Mouse (Mus musculus): ENCODE measurements at regions not wholly inside any gene's neighbourhood (a gene's known extent, or its start where the extent isn't known, plus 50 kb on each side); places are given as distances from the start of the nearest gene placed in this dataset.
"Not testable (repeated sequence)": the region's sequence is repeated elsewhere in the genome, so short reads cannot be mapped to it uniquely, and the experiment has no call there.

GRCm38 (mm10) chr1:184182163-184182562, 148.1 kb upstream of the 1700056E22Rik start:
- no peaks in the 10 kb centered on the region for H3K36me3 ChIP-seq (ENCODE audit: control insufficient read depth in 1 of 2, insufficient read depth in 2 of 2, low read length in 2 of 2)
- no peak overlapping the region for H3K4me3 ChIP-seq (ENCODE audit: control insufficient read depth in 1 of 2, insufficient read depth in 1 of 2, low read depth in 2 of 2, low read length in 2 of 2)
- no peak overlapping the region for H3K27ac ChIP-seq (ENCODE audit: control insufficient read depth, low read depth, low read length)
- H3K9me3 ChIP-seq (replicated peaks; ENCODE audit: insufficient read depth, low read length), result no peaks in the 10 kb centered on the region
- no peak for DNase-seq (ENCODE audit: low read depth, low spot score)
- H3K79me2 ChIP-seq (ENCODE audit: control insufficient read depth, insufficient read depth, low read length, poor library complexity), result no peaks in the 10 kb centered on the region
- H3K9ac ChIP-seq (ENCODE audit: control insufficient read depth, low read depth, low read length, poor library complexity, severe bottlenecking), result no peak overlapping the region
- no peak for TF ChIP-seq TBP (IDR thresholded peaks at IDR 0.05; ENCODE audit: low read depth, low read length)
- TF ChIP-seq NRF1 (IDR thresholded peaks at IDR 0.05; ENCODE audit: insufficient read depth, low read depth, low read length, poor library complexity, severe bottlenecking), result no peak
- TF ChIP-seq ZNF384 (IDR thresholded peaks at IDR 0.05; ENCODE audit: low read depth, low read length), result no peak
- no peak for TF ChIP-seq TAL1 (IDR thresholded peaks at IDR 0.05; ENCODE audit: low read length)
- TF ChIP-seq MYB (IDR thresholded peaks at IDR 0.05; ENCODE audit: low read depth, low read length), result no peak
- no peak for TF ChIP-seq POLR2AphosphoS5 (IDR thresholded peaks at IDR 0.05; ENCODE audit: borderline replicate concordance, low read depth, low read length)
- TF ChIP-seq JUND (IDR thresholded peaks at IDR 0.05; ENCODE audit: low read depth, low read length), result no peak
- TF ChIP-seq MAZ (IDR thresholded peaks at IDR 0.05; ENCODE audit: low read depth, low read length), result no peak
- no peak for TF ChIP-seq ZKSCAN1 (IDR thresholded peaks at IDR 0.05; ENCODE audit: low read depth, low read length)
- TF ChIP-seq HCFC1 (IDR thresholded peaks at IDR 0.05; ENCODE audit: low read depth, low read length), result no peak
- no peak for TF ChIP-seq ZMIZ1 (IDR thresholded peaks at IDR 0.05; ENCODE audit: low read depth, low read length)
- TF ChIP-seq ZC3H11A (IDR thresholded peaks at IDR 0.05; ENCODE audit: low read depth, low read length), result no peak
- TF ChIP-seq KAT2A (conservative IDR thresholded peaks at IDR 0.05; ENCODE audit: low read depth, low read length), result no peak
- no peak for TF ChIP-seq MYC (IDR thresholded peaks at IDR 0.05; ENCODE audit: low read depth, low read length)
- no peak for TF ChIP-seq MAX (IDR thresholded peaks at IDR 0.05; ENCODE audit: low read length)
- TF ChIP-seq BHLHE40 (IDR thresholded peaks at IDR 0.05; ENCODE audit: borderline replicate concordance, low read depth, low read length), result no peak
- no peaks in the 10 kb centered on the region for H3K4me1 ChIP-seq (ENCODE audit: control insufficient read depth in 1 of 2, insufficient read depth in 2 of 2, low read length in 2 of 2)
- H3K27me3 ChIP-seq (ENCODE audit: control insufficient read depth in 1 of 2, insufficient read depth in 2 of 2, low read length in 2 of 2), result no peaks in the 10 kb centered on the region

DNA sequence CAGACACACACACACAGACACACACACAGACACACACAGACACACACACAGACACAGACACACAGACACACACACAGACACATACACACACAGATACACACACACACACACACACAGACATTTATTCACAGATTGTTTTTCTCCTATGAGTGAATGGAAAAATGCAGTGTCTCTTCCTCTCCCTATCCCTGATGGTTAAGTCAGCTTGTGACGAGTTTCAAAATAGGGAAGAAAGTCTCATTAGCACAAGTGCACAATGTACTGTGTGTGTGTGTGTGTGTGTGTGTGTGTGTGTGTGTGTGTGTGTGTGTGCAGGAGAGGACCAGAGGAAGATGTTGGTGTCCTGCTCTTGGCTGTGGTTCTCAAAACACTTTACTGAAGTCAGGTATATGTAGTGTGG, 140.3 kb upstream of the 1700056E22Rik start:
- H3K79me2 ChIP-seq (ENCODE audit: control insufficient read depth, insufficient read depth, low read length, poor library complexity); H3K4me1 ChIP-seq (ENCODE audit: control insufficient read depth in 1 of 2, insufficient read depth in 2 of 2, low read length in 2 of 2); H3K36me3 ChIP-seq (ENCODE audit: control insufficient read depth in 1 of 2, insufficient read depth in 2 of 2, low read length in 2 of 2): not testable (repeated sequence)

GRCm38 (mm10) chr1:184173739-184174138, 139.6 kb upstream of the 1700056E22Rik start:
- no peaks in the 10 kb centered on the region for H3K9me3 ChIP-seq (replicated peaks; ENCODE audit: insufficient read depth, low read length)
- no peaks in the 10 kb centered on the region for H3K4me1 ChIP-seq (ENCODE audit: control insufficient read depth in 1 of 2, insufficient read depth in 2 of 2, low read length in 2 of 2)
- H3K79me2 ChIP-seq (ENCODE audit: control insufficient read depth, insufficient read depth, low read length, poor library complexity), result no peaks in the 10 kb centered on the region
- no peak overlapping the region for H3K27ac ChIP-seq (ENCODE audit: control insufficient read depth, low read depth, low read length)
- DNase-seq (ENCODE audit: low read depth, low spot score), result no peak
- no peaks in the 10 kb centered on the region for H3K27me3 ChIP-seq (ENCODE audit: control insufficient read depth in 1 of 2, insufficient read depth in 2 of 2, low read length in 2 of 2)
- no peak overlapping the region for H3K4me3 ChIP-seq (ENCODE audit: control insufficient read depth in 1 of 2, insufficient read depth in 1 of 2, low read depth in 2 of 2, low read length in 2 of 2)
- H3K36me3 ChIP-seq (ENCODE audit: control insufficient read depth in 1 of 2, insufficient read depth in 2 of 2, low read length in 2 of 2), result no peaks in the 10 kb centered on the region
- TF ChIP-seq CHD2 (IDR thresholded peaks at IDR 0.05; ENCODE audit: low read length), result no peak
- no peak for TF ChIP-seq CHD1 (IDR thresholded peaks at IDR 0.05; ENCODE audit: low read depth, low read length)
- no peak for TF ChIP-seq TAL1 (IDR thresholded peaks at IDR 0.05; ENCODE audit: low read length)
- no peak for TF ChIP-seq RAD21 (IDR thresholded peaks at IDR 0.05; ENCODE audit: low read depth, low read length)
- TF ChIP-seq TBP (IDR thresholded peaks at IDR 0.05; ENCODE audit: low read depth, low read length), result no peak
- TF ChIP-seq ZNF384 (IDR thresholded peaks at IDR 0.05; ENCODE audit: low read depth, low read length), result no peak
- TF ChIP-seq GATA1 (IDR thresholded peaks at IDR 0.05; ENCODE audit: low read depth, low read length), result no peak
- no peak for TF ChIP-seq ELF1 (IDR thresholded peaks at IDR 0.05; ENCODE audit: low read depth, low read length)
- no peak overlapping the region for H3K9ac ChIP-seq (ENCODE audit: control insufficient read depth, low read depth, low read length, poor library complexity, severe bottlenecking)

More for the DNA sequence above, 140.3 kb upstream of the 1700056E22Rik start:
- H3K27me3 ChIP-seq (ENCODE audit: control insufficient read depth in 1 of 2, insufficient read depth in 2 of 2, low read length in 2 of 2); H3K4me3 ChIP-seq (ENCODE audit: control insufficient read depth in 1 of 2, insufficient read depth in 1 of 2, low read depth in 2 of 2, low read length in 2 of 2); H3K27ac ChIP-seq (ENCODE audit: control insufficient read depth, low read depth, low read length); H3K9ac ChIP-seq (ENCODE audit: control insufficient read depth, low read depth, low read length, poor library complexity, severe bottlenecking); H3K9me3 ChIP-seq (replicated peaks; ENCODE audit: insufficient read depth, low read length); DNase-seq (ENCODE audit: low read depth, low spot score): not testable (repeated sequence)

Data from MEL (cell line).